Mouse (Mus musculus): Measurements from ENCODE around the gene Ogdh.

GRCm38 (mm10) chr11:6296077-6296476, 4.6 kb downstream of the Ogdh start:
- no peak for TF ChIP-seq POLR2A (IDR thresholded peaks at IDR 0.05; ENCODE audit: borderline replicate concordance, extremely low read depth, insufficient read depth, insufficient read length, poor library complexity, severe bottlenecking)
- TF ChIP-seq CTCF (IDR thresholded peaks at IDR 0.05; ENCODE audit: borderline replicate concordance, extremely low read depth, insufficient read depth, insufficient read length): no peak

Measured in brain, embryonic 14.5 days (tissue).